Mouse (Mus musculus): ENCODE measurements at regions not wholly inside any gene's neighbourhood (a gene's known extent, or its start where the extent isn't known, plus 50 kb on each side); places are given as distances from the start of the nearest gene placed in this dataset.

DNA sequence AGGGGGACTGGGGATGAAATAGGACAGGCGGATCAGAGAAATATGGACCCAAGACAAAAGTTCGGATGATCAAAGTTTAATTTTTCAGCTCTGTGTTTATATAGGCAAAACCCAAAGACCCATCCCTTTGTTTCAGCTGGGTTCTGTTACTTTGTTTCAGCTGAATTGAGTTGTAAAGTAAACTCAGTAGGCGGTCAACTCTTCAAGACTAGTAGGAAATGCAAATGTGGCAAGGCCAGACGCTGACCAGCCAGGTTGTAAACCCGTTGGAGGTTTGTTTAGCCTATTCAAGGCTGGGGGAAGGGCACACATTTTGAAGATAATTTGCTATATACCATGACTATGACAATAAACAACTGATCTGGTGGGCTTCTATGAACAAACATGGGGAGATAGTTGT is 294.7 kb downstream of the Foxo1 start:
- H3K4me3 ChIP-seq (ENCODE audit: low read depth, low read length): no peak overlapping the region
- ATAC-seq (ENCODE audit: extremely low read depth, insufficient number of reproducible peaks, low FRiP score, poor library complexity, severe bottlenecking): no peak
- no peak for DNase-seq (ENCODE audit: low spot score)
- no peaks in the 10 kb centered on the region for H3K27me3 ChIP-seq (ENCODE audit: insufficient read depth, low read length)
- H3K9me3 ChIP-seq (replicated peaks): peaks cover 42% of the 10 kb centered on the region
- no peaks in the 10 kb centered on the region for H3K4me1 ChIP-seq (ENCODE audit: insufficient read depth, low read depth, low read length)
- H3K36me3 ChIP-seq (replicated peaks): no peaks in the 10 kb centered on the region
- TF ChIP-seq GATA2 (IDR thresholded peaks at IDR 0.05; ENCODE audit: borderline replicate concordance, low read depth, low read length): no peak
- no peak for TF ChIP-seq POLR2AphosphoS5 (IDR thresholded peaks at IDR 0.05; ENCODE audit: insufficient replicate concordance, low read depth, low read length)
- TF ChIP-seq GATA1 (IDR thresholded peaks at IDR 0.05; ENCODE audit: borderline replicate concordance, low read length): no peak
- TF ChIP-seq TAL1 (conservative IDR thresholded peaks at IDR 0.05; ENCODE audit: low read depth, low read length): no peak
- TF ChIP-seq CTCF (IDR thresholded peaks at IDR 0.05; ENCODE audit: low read depth, low read length): no peak

GRCm38 (mm10) chr3:52559481-52559880 is 291.3 kb downstream of the Foxo1 start:
- Histone ChIP-seq H3K9me3 (replicated peaks) (peaks cover 39% of the 10 kb centered on the region), H3K36me3 (replicated peaks) (no peaks in the 10 kb centered on the region), H3K4me3 (ENCODE audit: low read depth, low read length) (no peak overlapping the region), H3K4me1 (ENCODE audit: insufficient read depth, low read depth, low read length) (no peaks in the 10 kb centered on the region), H3K27me3 (ENCODE audit: insufficient read depth, low read length) (no peaks in the 10 kb centered on the region)
- DNase-seq (ENCODE audit: low spot score) (no peak), ATAC-seq (ENCODE audit: extremely low read depth, insufficient number of reproducible peaks, low FRiP score, poor library complexity, severe bottlenecking) (no peak)
- no peak for TF ChIP-seq GATA2 (IDR thresholded peaks at IDR 0.05; ENCODE audit: borderline replicate concordance, low read depth, low read length)
- no peak for TF ChIP-seq CTCF (IDR thresholded peaks at IDR 0.05; ENCODE audit: low read depth, low read length)
- no peak for TF ChIP-seq POLR2AphosphoS5 (IDR thresholded peaks at IDR 0.05; ENCODE audit: insufficient replicate concordance, low read depth, low read length)
- no peak for TF ChIP-seq GATA1 (IDR thresholded peaks at IDR 0.05; ENCODE audit: borderline replicate concordance, low read length)
- no peak for TF ChIP-seq TAL1 (conservative IDR thresholded peaks at IDR 0.05; ENCODE audit: low read depth, low read length)

DNA sequence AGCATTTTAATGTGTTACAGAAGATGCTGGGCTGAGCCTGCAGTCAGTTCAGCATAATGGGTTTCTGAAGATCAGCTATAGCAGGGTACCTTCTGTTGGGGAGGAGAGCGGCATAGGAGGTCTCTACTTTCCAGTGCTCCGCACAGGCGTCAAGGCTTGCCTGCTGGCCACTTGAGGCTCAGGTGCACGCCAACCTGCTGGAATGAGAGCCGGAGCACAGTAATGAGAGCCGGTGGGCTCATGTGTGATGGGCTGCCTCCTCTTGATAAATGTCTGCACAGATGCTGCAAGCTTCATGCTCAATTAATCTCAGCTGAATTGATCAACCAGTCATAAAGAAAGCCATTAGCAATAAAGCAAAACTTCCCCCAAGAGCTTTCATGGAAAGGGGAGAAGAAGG is 290.6 kb downstream of the Foxo1 start:
- no peaks in the 10 kb centered on the region for H3K4me1 ChIP-seq (ENCODE audit: insufficient read depth, low read depth, low read length)
- ATAC-seq (ENCODE audit: extremely low read depth, insufficient number of reproducible peaks, low FRiP score, poor library complexity, severe bottlenecking) (no peak), DNase-seq (ENCODE audit: low spot score) (no peak)
- H3K9me3 ChIP-seq (replicated peaks): peaks cover 42% of the 10 kb centered on the region
- no peaks in the 10 kb centered on the region for H3K36me3 ChIP-seq (replicated peaks)
- no peaks in the 10 kb centered on the region for H3K27me3 ChIP-seq (ENCODE audit: insufficient read depth, low read length)
- H3K4me3 ChIP-seq (ENCODE audit: low read depth, low read length): no peak overlapping the region
- TF ChIP-seq POLR2AphosphoS5 (IDR thresholded peaks at IDR 0.05; ENCODE audit: insufficient replicate concordance, low read depth, low read length): no peak
- TF ChIP-seq GATA2 (IDR thresholded peaks at IDR 0.05; ENCODE audit: borderline replicate concordance, low read depth, low read length): no peak
- TF ChIP-seq CTCF (IDR thresholded peaks at IDR 0.05; ENCODE audit: low read depth, low read length): no peak

DNA sequence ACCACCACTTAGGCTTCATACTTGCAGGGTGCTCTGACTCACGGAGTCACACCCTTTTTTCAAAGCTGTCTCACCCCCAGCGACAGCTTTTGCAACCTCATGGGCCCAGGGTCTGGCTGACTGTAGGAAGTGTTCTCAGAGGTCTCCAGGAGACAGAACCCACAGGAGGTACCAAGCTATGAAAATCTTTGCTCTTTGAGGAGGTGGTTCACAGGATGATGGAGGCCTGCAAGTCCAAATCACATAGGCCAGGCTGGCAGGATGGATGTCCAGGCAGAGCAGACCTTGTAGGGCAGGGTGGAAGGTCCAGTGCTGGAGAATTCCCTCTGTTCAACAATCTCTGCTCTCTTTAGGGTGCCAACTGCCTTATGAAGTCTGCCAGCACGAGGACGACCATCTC is 289.2 kb downstream of the Foxo1 start:
- no peak overlapping the region for H3K4me3 ChIP-seq (ENCODE audit: low read depth, low read length)
- peaks cover 35% of the 10 kb centered on the region for H3K9me3 ChIP-seq (replicated peaks)
- no peaks in the 10 kb centered on the region for H3K36me3 ChIP-seq (replicated peaks)
- no peak for DNase-seq (ENCODE audit: low spot score)
- no peaks in the 10 kb centered on the region for H3K27me3 ChIP-seq (ENCODE audit: insufficient read depth, low read length)
- no peak for ATAC-seq (ENCODE audit: extremely low read depth, insufficient number of reproducible peaks, low FRiP score, poor library complexity, severe bottlenecking)
- TF ChIP-seq GATA1 (IDR thresholded peaks at IDR 0.05; ENCODE audit: borderline replicate concordance, low read length) (no peak), TAL1 (conservative IDR thresholded peaks at IDR 0.05; ENCODE audit: low read depth, low read length) (no peak), CTCF (IDR thresholded peaks at IDR 0.05; ENCODE audit: low read depth, low read length) (no peak), GATA2 (IDR thresholded peaks at IDR 0.05; ENCODE audit: borderline replicate concordance, low read depth, low read length) (no peak), POLR2AphosphoS5 (IDR thresholded peaks at IDR 0.05; ENCODE audit: insufficient replicate concordance, low read depth, low read length) (no peak)
- no peaks in the 10 kb centered on the region for H3K4me1 ChIP-seq (ENCODE audit: insufficient read depth, low read depth, low read length)

DNA sequence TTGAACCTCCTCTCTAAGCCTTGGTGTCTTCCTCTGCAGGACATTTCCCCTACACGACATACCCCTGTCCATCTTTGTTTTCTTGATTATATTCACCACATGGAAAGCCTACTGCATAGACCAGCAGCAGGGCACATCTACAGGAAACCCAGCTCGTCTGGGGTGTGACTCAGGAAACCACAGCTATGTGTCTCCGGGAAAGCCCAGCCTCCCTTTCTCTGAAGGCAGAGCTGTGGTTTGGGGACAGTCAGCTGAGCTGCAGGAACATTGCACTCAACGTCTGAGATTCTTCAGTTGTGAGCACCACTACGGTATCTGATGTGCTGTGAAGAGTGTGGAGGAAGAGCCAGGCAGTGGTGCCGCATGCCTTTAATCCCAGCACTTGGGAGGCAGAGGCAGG is 286.9 kb downstream of the Foxo1 start:
- Histone ChIP-seq H3K27me3 (ENCODE audit: insufficient read depth, low read length) (no peaks in the 10 kb centered on the region), H3K4me3 (ENCODE audit: low read depth, low read length) (no peak overlapping the region), H3K9me3 (replicated peaks) (peaks cover 26% of the 10 kb centered on the region), H3K36me3 (replicated peaks) (no peaks in the 10 kb centered on the region), H3K4me1 (ENCODE audit: insufficient read depth, low read depth, low read length) (no peaks in the 10 kb centered on the region)
- no peak for DNase-seq (ENCODE audit: low spot score)
- ATAC-seq (ENCODE audit: extremely low read depth, insufficient number of reproducible peaks, low FRiP score, poor library complexity, severe bottlenecking): no peak
- TF ChIP-seq CTCF (IDR thresholded peaks at IDR 0.05; ENCODE audit: low read depth, low read length) (no peak), POLR2AphosphoS5 (IDR thresholded peaks at IDR 0.05; ENCODE audit: insufficient replicate concordance, low read depth, low read length) (no peak), TAL1 (conservative IDR thresholded peaks at IDR 0.05; ENCODE audit: low read depth, low read length) (no peak), GATA1 (IDR thresholded peaks at IDR 0.05; ENCODE audit: borderline replicate concordance, low read length) (no peak)

DNA sequence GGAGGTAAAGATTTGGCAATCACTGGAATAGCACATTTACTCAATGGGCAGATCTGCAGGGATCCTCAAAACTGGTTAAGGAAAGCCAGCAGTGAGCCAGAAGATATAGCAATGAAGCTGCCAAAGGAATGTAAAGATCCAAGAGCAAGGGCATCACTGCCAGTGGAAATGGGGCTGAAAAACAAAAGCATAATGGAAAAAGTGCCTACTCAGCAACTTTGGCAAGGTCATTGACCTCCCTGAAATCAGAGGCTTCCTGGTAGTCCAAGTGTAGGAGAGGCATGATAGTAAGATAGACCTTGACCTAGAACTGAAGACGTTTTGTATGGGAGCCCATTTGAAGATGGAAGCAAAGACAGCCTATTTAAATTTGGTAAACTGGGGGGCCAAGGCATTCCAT is 286.4 kb downstream of the Foxo1 start:
- no peaks in the 10 kb centered on the region for H3K36me3 ChIP-seq (replicated peaks)
- no peak for ATAC-seq (ENCODE audit: extremely low read depth, insufficient number of reproducible peaks, low FRiP score, poor library complexity, severe bottlenecking)
- H3K4me1 ChIP-seq (ENCODE audit: insufficient read depth, low read depth, low read length): no peaks in the 10 kb centered on the region
- no peaks in the 10 kb centered on the region for H3K27me3 ChIP-seq (ENCODE audit: insufficient read depth, low read length)
- peaks cover 26% of the 10 kb centered on the region for H3K9me3 ChIP-seq (replicated peaks)
- DNase-seq (ENCODE audit: low spot score): no peak
- TF ChIP-seq GATA1 (IDR thresholded peaks at IDR 0.05; ENCODE audit: borderline replicate concordance, low read length) (no peak), CTCF (IDR thresholded peaks at IDR 0.05; ENCODE audit: low read depth, low read length) (no peak), POLR2AphosphoS5 (IDR thresholded peaks at IDR 0.05; ENCODE audit: insufficient replicate concordance, low read depth, low read length) (no peak), GATA2 (IDR thresholded peaks at IDR 0.05; ENCODE audit: borderline replicate concordance, low read depth, low read length) (no peak), TAL1 (conservative IDR thresholded peaks at IDR 0.05; ENCODE audit: low read depth, low read length) (no peak)
- H3K4me3 ChIP-seq (ENCODE audit: low read depth, low read length): no peak overlapping the region
